Mouse (Mus musculus) heart, adult 2 months (tissue): Measurements from ENCODE around the gene Nup107. TPM values are rescaled to one million over a fixed set of nuclear protein-coding genes. Genes with fewer than 3 reads are reported as not detected.

Experiments
- DNase-seq, 2 experiments: peaks; one replicate each; pipeline ENCODE4 v3.0.0; 2021
- H3K27ac ChIP-seq: fragments of 200-600 bp; 2 replicates; pipeline ENCODE4 v1.8.1; 2022
- H3K27me3 ChIP-seq: fragments of 200-500 bp; 2 replicates; pipeline ENCODE4 v1.6.1; 2012; ENCODE audit warnings: mild to moderate bottlenecking, low read length, inconsistent platforms, mixed read lengths; ENCODE audit not compliant: control insufficient read depth, insufficient read depth
- H3K36me3 ChIP-seq: fragments of 200-500 bp; 2 replicates; pipeline ENCODE4 v1.6.1; 2012; ENCODE audit warnings: low read length, inconsistent platforms; ENCODE audit not compliant: control insufficient read depth, insufficient read depth
- H3K4me1 ChIP-seq: fragments of 200-500 bp; 2 replicates; pipeline ENCODE4 v1.6.1; 2011; ENCODE audit warnings: low read length; ENCODE audit not compliant: control insufficient read depth, insufficient read depth
- H3K4me3 ChIP-seq: fragments of 200-600 bp; 2 replicates; pipeline ENCODE4 v1.8.1; 2022
- H3K79me2 ChIP-seq: fragments of 200-500 bp; replicated peaks from 2 replicates; pipeline ENCODE4 v1.6.1; 2012; ENCODE audit warnings: mild to moderate bottlenecking, inconsistent platforms, low read length, moderate library complexity, mixed read lengths; ENCODE audit not compliant: control insufficient read depth, insufficient read depth
- H3K9ac ChIP-seq: fragments of 200-500 bp; 2 replicates; pipeline ENCODE4 v1.6.1; 2012; ENCODE audit warnings: low read depth, mild to moderate bottlenecking, control low read depth, inconsistent platforms, low read length, mixed read lengths
- CTCF ChIP-seq: fragments of 200-600 bp; IDR thresholded peaks from 2 replicates; pipeline ENCODE4 v1.8.1; 2022; ENCODE audit warnings: antibody characterized with exemption, mild to moderate bottlenecking, moderate library complexity
- EP300 ChIP-seq: fragments of 200-500 bp; IDR thresholded peaks from 2 replicates; pipeline ENCODE4 v1.6.1; 2011; ENCODE audit warnings: low read depth, low read length, control low read depth; ENCODE audit not compliant: insufficient read depth
- POLR2A ChIP-seq: fragments of 200-500 bp; IDR thresholded peaks from 2 replicates; pipeline ENCODE4 v1.6.1; 2011; ENCODE audit warnings: mild to moderate bottlenecking, low read depth, low read length, control low read depth; ENCODE audit not compliant: insufficient read depth
- WGBS: fragments of 180-500 bp; shearing (Covaris S2); methylation state at CpG from one replicate; pipeline ENCODE4 v1.1.7; 2018; 5-methylcytosine and 5-hydroxymethylcytosine counted together
- intact Hi-C: fragments of 180-260 bp; cut with DNase I; formaldehyde crosslinking; loops from one replicate; pipeline ENCODE4 v1.15.1; 2025
- polyA plus RNA-seq: library from polyadenylated mRNA; depleted of rRNA; stranded (reverse); fragments of >200 nt; gene quantifications from 2 replicates; pipeline ENCODE4 v1.2.3, GENCODE M21; 2012
- total RNA-seq, 2 experiments: library from RNA; stranded (reverse); gene quantifications; 2 replicates each; pipeline ENCODE4 v1.2.3; 2021

The Nup107 gene
- total and polyA plus RNA-seq, 3 experiments: 4.9 to 8.6 (median 7.0) TPM

- Histone ChIP-seq H3K9ac (no peak overlapping the region), H3K4me3 (no peak overlapping the region), H3K79me2 (peaks cover 3% of the 10 kb centered on the region; the same call in 1 of the 2 replicates), H3K27ac (no peak overlapping the region), H3K27me3 (no peaks in the 10 kb centered on the region), H3K36me3 (peaks cover 4% of the 10 kb centered on the region), H3K4me1 (peaks cover 7% of the 10 kb centered on the region)
- intact Hi-C loops: no loop called here
- DNase-seq: no peak
- TF ChIP-seq EP300 (no peak), POLR2A (no peak), CTCF (no peak)
- WGBS: 94% methylated on average over 8 of the region's 8 CpGs
Observed at GRCm38 (mm10) chr10:117713466-117713865, 79.0 kb downstream of the Nup107 start.

GRCm38 (mm10) chr10:117712871-117713270 lies 79.6 kb downstream of the Nup107 start:
- Histone ChIP-seq H3K27ac (no peak overlapping the region), H3K79me2 (peaks cover 3% of the 10 kb centered on the region; the same call in 1 of the 2 replicates)
- 84% methylated on average over 9 of the region's 9 CpGs for WGBS

GRCm38 (mm10) chr10:117712191-117712754 lies 80.2 kb downstream of the Nup107 start:
- H3K4me1 ChIP-seq: peaks cover 4% of the 10 kb centered on the region
- intact Hi-C loops: no loop called here
- H3K27ac ChIP-seq: no peak overlapping the region
- no peak overlapping the region for H3K9ac ChIP-seq
- WGBS: 86% methylated on average over 9 of the region's 9 CpGs
- H3K27me3 ChIP-seq: no peaks in the 10 kb centered on the region
- no peak overlapping the region for H3K4me3 ChIP-seq
- no peak for DNase-seq
- TF ChIP-seq CTCF: no peak
- no peak for TF ChIP-seq EP300
- TF ChIP-seq POLR2A: no peak
- H3K36me3 ChIP-seq: peaks cover 9% of the 10 kb centered on the region
- H3K79me2 ChIP-seq: peaks cover 3% of the 10 kb centered on the region; the same call in 1 of the 2 replicates

More at GRCm38 (mm10) chr10:117712871-117713270, 79.6 kb downstream of the Nup107 start:
- Histone ChIP-seq H3K9ac (no peak overlapping the region), H3K4me3 (no peak overlapping the region), H3K36me3 (peaks cover 4% of the 10 kb centered on the region), H3K4me1 (peaks cover 7% of the 10 kb centered on the region), H3K27me3 (no peaks in the 10 kb centered on the region)
- intact Hi-C loops: no loop called here
- no peak for TF ChIP-seq EP300
- no peak for DNase-seq

- Histone ChIP-seq H3K27me3 (no peaks in the 10 kb centered on the region), H3K79me2 (peaks cover 3% of the 10 kb centered on the region; the same call in 1 of the 2 replicates), H3K4me3 (peak overlapping the region; percentile 97; the same call in 1 of the 2 replicates), H3K36me3 (peaks cover 16% of the 10 kb centered on the region), H3K9ac (no peak overlapping the region), H3K27ac (peak overlapping the region; percentile 100), H3K4me1 (peaks cover 8% of the 10 kb centered on the region)
- DNase-seq: no peak
- 45% methylated on average over 5 of the region's 5 CpGs for WGBS
- TF ChIP-seq POLR2A: no peak
- no peak for TF ChIP-seq EP300
- TF ChIP-seq CTCF: no peak
- intact Hi-C loops: loop anchor here (2.0 kb wide), 1 partner anchor 33 kb away; no protein-coding TSS in a partner anchor
Observed at GRCm38 (mm10) chr10:117711408-117711807, 81.1 kb downstream of the Nup107 start.

GRCm38 (mm10) chr10:117710604-117711141 lies 81.8 kb downstream of the Nup107 start, which contains the start of gene Mdm2:
Gene Mdm2, minus strand, starts transcription at chr10:117710758.
- Histone ChIP-seq H3K27me3 (no peaks in the 10 kb centered on the region), H3K4me3 (peak within 1 kb of the TSS; percentile 97), H3K4me1 (peaks cover 8% of the 10 kb centered on the region), H3K9ac (peak within 1 kb of the TSS; percentile 86), H3K79me2 (peaks cover 3% of the 10 kb centered on the region; the same call in 1 of the 2 replicates), H3K36me3 (peaks cover 19% of the 10 kb centered on the region), H3K27ac (peak within 1 kb of the TSS; percentile 100)
- WGBS: under 1% methylated on average over 52 of the region's 52 CpGs
- intact Hi-C loops: loop anchor here (2.0 kb wide), 1 partner anchor 34 kb away; no protein-coding TSS in a partner anchor
- TF ChIP-seq EP300 (no peak), CTCF (peak; percentile 89), POLR2A (peak; percentile 82)
- peak; percentile 96 to 97 for DNase-seq
